Mouse (Mus musculus): ENCODE results near the gene Gm17332.

Gm17332 gene

DNA sequence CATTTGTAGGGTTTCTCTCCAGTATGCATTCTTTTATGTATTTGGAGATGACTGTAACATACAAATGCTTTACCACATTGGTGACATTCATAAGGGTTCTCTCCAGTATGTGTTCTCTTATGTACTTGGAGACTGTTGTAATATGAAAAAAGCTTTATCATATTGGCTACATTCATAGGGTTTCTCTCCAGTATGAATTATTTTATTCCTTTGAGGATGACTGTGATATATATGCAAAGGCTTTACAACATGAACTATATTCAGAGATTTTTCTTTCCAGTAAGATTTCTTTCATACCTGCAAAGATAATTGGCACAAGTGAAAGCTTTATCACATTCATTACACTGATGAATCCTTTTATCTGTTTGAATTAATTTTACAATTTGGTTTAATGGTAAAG, at the start of gene Gm17332:
Gene Gm17332 (minus strand): TSS at position 101 of the 400 bp plus-strand sequence.
- DNase-seq (ENCODE audit: low read depth): no peak

DNA sequence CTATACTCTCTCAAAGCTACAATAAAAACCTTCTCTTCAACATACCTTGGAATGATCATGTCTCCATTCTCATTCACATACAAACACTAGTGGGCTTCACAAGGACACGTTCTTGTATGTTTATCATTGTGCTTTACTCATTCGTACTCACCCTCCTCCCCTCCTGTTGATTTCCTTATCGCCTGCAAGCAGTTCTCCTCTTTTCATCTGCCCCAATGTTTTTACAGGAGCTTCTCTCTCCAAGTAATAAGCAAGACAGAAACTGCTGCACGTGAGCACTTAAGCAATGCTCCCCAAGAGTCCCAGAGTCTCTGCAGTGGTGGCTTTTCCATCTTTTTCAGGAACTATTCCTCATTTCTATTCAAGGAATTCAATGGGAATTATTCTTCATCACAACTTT, 47.7 kb upstream of the Gm17332 start:
- DNase-seq (ENCODE audit: low read depth): no peak

DNA sequence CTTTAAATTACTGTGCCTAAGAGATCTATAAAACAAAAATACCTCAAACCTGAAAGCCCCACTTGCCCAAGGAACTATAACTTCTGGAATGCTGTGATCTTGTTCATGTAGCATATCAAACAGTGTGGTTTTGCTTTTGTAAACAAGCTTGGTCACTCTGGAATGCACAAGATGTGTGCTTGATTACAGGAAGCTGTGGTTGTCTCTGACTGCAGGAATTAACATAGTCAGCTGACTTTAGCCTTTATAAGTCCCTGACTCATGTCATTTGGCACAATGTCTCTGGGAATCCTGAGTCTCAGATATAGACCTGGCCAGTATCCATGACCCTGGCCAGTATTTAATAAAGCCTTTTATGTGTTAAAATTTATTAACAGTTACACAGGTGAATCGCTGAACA, 43.1 kb upstream of the Gm17332 start:
- DNase-seq (ENCODE audit: low read depth): peak; percentile 47

DNA sequence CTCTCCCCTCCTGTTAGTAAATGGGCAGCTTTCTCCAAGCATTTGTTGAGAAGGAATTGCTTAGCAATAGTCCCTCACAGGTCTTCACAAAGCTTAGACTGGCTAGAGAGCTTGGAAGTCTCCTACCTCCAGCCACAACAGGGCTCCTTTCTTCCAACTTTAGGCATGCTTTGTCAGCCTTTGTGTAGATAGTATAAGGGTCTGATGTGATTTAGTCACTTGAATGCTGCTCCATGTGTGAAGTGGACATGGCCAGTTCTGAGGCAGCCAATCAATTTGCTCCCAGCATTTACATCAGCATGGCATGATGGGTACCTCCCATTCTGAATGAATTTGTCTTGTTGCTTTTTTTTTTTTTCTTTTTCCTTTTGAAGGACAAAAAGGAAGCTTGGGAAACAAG, 35.7 kb upstream of the Gm17332 start:
- DNase-seq (ENCODE audit: low read depth): no peak

DNA sequence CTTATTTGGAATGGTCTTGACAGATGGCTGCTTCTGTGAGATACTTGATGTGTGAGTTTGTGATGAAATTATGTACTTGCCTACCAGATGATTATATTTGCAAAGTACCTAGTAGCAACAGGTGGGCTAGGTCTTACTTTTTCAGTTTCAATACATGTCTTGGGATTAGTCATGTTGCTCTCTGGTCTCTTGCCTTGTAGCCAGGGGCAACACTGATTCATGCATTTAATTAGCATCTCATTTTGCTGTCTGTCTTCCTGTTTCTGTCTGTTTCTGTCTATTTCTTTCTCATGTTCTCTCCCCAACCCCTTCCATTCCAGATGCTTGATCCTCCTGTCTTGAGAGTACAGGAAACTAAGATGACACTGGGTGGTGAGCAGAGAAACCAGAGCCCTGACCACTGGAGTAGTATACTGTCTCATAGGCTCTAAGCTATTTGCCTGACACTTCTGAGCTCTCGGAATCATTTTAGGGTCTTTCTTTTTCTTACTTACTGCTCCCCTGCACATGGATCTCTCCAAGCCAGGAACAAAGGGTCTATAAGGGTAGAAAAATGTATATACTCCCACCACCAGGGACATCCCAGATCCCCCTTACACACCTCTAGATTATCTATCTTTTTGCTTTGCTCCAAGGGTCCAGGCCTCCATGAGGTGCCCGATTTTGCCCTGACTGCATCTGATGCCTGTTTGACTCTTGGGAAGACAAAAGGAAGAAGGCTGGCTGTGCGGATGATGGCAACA, 13.5 kb upstream of the Gm17332 start:
- DNase-seq (ENCODE audit: low read depth): no peak

DNA sequence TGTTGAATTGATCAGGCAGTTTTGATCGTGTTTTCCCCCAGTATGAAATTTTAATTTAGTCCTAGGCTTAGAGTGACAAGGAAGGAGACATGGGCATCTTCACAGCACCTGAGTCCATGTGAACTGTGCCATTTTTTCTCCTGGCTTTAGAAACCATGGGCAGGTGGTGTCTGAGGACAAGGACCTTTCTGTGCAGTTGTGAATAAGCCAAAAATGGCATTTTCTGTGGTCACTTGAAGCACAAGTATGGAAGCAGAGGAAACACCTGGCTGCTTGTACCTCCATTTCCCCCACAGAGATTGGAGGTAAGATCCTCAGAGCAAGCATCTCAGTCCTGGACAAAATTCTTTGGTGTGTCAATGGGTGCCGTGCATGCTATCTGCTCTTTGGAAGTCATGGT, 12.5 kb upstream of the Gm17332 start:
- DNase-seq (ENCODE audit: low read depth): no peak

DNA sequence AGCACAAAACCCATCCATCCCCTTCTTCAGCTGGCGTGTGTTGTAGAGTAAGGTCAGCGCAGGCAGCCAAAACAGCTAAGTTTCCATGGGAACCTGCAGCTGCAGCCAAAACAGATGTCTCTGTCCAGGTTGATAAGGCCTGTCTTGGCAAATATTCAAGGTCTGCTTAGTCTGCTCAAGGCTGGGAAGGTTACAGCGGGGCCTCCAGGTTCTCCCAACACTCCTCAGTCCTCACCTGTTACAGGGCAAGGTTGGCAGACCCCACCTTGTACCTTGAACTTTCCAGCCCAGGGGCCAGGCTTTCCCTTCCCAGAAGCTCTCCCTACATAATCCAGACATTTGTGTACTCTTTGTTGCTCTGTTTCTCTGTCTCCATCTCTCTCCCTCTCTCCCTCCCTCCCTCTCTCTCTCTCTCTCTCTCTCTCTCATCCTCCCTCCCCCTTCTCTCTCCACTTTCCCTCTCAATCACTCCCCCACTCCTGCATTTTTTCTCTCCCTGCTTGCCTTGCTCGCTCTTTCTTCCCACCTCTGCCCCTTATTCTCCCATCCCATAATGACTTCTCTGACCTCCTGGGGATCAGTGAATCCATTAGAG, 12.1 kb downstream of the Gm17332 start:
- peak; percentile 45 for DNase-seq (ENCODE audit: low read depth)

DNA sequence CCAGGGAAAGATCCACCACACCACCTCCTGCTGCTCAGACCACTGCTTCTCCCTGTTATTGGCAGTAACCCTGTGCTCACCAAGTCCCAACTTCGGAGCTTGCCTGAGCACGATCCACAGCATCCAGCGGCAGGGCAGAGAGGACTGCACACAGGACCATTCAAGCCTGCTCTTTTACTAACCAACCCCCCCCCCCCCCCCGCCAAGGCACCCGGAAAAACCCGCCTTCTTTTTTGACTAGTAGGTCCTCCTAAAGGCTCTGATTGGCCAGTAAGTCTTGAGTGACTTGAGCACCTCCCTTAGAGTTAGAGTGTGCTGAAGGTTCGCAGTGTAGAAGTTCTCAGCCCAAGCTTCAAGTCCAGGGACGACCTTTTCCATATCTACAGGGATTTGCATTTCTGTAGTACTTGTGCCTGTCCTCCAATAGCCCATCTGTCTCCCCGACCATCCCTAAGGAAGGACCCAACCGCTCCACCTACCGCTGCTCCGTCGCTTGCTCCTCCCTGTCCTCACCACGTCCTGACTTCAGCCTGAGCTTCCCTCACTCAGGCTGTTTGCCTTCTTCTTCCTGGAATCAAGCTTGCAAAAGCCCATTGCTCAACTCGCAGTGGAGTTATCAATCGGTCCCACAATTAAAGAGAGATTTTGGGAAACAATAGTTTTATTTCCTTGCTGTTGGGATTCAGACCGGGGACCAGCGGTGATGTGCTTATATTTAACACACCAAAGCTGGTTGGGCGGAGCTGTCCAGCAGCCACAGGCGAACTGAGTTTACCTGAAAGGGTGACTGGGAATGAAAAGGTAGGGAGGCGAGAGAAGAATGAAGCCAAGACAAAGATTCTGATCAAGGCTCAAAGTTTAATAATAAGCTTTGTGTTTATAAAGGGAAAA, 12.9 kb downstream of the Gm17332 start:
- peak; percentile 62 for DNase-seq (ENCODE audit: low read depth)

DNA sequence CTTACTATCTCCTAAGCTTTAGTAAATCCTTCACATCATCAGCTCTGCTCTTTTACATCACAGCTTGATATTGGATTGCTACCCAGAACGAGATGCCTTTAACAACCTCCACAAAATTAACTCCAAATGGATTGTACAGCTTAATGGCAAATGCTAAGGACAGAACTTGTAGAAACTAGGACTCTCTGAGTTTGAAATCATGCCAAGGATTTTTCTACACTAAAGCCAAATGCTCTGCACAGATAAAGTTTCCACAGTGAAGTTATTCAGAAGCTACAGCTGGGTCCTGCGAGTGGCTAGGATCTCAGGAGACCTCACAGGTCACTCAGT, 13.5 kb downstream of the Gm17332 start:
- no peak for DNase-seq (ENCODE audit: low read depth)

DNA sequence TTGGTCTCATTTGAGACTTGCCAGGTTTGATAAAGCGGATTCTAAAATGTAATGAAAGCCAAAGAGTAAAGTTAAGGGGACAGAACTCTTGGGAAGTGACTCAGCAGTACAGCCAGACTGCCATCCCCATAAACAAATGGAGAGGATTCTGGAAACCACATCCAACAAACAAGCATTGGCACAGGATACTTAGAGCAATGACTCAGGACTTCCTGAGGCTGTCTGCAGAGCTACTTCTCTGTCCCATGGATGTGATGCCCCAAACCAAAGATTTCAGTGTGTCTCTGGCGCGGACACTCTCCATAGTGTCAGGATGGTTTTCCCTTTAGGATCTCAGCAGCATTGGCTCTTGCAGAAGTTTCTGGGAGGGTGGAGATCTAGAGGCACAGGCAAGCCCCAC, 25.2 kb downstream of the Gm17332 start:
- peak; percentile 86 for DNase-seq (ENCODE audit: low read depth)

DNA sequence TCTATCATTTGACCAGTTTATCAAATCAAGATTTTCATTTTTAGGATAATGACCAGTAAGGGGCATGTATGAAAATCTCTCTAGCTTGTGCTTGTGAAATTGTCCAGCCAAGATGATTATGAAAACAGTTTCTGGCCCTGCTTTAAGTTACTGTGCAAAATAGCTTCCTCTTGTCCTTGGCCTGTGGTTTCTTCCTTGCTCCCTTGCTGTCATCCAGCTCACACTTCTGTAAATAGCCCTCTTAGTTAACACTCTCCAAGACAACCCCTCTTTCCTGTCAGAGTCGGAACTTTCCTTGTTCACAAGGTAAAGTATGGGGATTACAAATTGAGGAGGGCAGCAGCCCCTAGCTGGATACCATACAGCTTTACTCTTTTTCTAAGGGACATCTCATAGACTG, 43.9 kb downstream of the Gm17332 start:
- DNase-seq (ENCODE audit: low read depth): peak; percentile 64

DNA sequence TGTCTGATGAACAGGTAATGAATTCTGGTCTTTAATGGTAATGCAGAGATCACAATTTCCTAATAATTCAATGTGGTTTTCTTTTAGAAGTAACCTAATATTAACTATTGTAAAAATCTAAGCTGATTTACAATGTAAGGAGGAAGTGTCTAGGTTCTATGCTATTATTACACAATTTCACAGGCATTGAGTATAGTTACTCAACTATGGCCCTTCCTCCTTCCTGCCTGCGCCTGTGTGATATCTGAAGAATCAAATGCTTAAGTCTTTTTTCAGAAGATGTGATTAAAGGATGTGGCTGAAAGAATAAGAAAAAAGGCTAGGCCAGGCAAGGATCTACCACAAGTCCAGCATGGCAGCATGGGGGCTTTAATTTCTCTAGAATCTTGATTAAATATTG, 47.4 kb downstream of the Gm17332 start:
- peak; percentile 66 for DNase-seq (ENCODE audit: low read depth)

DNA sequence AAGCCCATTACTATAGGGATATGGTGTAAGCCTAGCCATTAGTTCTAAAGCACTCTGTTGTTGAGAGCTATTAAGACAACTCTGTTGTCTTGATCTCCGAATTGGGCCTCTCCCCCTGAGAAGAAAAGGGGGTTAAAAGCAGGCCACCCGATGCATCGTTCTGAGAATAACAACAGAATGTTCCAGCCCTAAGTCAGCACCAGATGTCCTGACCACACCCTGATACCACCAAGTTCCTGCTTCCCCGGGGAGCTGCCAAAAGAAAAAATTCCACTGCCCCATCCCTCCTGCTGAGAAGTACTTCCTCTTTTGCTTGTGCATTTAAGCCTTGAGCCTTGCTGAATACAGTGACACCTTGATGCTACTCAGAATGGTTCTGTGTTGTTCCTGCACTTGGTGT, 48.5 kb downstream of the Gm17332 start:
- DNase-seq (ENCODE audit: low read depth): peak; percentile 17

Data from 416B (cell line).